Mouse (Mus musculus) A20 (cell line): ENCODE results near the gene Amh.

Source experiments
- DNase-seq: peaks from one replicate; pipeline ENCODE4 v3.0.0-alpha.2; 2011; ENCODE audit warnings: low read depth, low spot score

Amh gene

DNA sequence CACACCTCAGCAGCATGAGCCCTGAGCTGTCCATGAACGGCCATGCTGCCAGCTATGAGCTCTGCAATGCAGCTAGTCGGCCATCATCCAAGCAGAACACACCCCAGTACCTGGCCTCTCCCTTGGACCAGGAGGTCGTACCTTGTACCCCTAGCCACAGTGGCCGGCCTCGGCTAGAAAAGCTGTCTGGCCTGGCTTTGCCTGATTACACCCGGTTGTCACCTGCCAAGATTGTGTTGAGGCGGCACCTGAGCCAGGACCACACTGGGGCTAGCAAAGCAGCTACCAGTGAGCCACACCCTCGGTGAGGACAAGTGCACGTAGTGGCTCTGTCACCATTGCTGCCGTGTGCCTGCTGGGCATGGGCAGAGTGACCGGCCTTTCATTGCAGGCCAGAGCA lies 19.1 kb upstream of the Amh start:
- no peak for DNase-seq

DNA sequence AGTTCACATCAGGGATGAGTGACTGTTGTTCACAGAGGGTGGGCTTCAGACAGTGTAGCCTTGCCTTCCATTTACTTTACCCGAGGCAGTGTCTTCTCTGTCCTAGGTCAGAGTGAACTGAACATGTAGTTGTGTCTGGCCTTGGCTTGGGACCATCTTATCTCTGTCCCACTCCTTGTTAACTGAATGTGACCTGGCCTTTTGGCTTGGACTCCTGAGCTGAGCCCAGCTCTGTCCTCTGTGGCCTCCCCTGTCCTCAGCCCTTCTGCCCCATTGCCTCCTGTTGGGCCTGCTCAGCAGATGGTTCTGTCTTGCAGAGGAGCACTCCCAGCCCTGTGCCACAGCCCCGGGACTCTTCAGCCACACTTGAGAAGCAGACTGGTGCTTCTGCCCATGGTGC lies 17.5 kb upstream of the Amh start:
- DNase-seq = no peak

DNA sequence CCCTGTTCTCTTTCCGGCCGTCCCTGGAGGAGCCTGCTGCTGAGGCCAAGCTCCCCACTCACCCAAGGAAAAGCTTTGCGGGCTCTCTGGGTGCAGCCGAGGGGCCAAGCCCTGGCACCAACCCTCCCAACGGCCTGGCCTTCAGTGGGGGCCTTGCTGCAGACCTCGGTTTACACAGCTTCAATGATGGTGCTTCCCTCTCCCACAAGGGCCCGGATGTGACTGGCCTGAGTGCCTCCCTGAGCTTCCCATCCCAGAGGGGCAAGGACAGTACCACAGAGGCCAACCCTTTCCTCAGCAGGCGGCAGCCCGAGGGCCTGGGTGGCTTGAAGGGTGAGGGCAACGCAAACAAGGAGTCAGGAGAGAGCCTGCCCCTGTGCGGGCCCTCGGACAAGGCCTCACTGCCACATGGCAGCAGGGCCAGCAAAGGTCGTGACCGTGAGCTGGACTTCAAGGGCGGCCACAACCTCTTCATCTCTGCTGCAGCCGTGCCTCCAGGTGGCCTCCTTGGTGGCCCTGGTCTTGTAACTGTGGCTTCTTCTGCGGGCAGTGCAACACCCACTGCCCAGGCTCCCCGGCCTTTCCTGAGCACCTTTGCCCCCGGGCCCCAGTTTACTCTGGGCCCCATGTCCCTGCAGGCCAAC lies 14.2 kb upstream of the Amh start:
- peak; percentile 42 for DNase-seq

DNA sequence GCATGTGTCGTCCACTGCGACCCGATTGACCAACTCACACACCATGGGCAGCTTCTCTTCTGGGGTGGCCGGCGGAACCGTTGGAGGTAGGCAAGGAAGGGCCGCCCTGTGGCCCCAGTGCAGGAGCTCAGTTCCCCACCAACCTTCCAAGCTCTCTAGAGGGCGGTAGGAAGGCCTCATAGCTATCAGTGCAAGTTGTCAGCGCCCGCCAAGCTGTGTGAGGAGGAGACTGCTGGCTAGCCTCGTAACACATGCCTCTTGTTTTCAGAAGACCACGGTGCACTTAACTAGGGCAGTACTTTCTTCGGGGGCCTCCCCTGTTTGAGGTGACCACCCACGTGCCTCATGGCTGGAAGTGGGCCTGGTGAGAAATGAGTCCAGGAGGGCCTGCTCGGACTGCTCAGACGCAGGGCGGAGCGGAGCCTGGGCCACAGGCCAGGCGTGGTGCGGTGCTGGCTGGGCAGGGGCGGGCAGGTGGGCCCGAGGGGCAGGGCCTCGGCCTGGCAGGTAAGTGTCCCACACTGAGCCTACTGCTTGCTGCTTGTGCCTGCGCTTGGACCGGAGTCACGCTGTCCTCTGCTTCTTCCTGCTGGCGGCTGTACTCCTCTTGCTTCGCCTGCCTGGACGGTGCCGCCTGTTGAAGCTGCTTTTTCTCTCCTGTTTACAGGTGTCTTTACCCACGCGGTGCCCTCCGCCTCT lies 13.4 kb upstream of the Amh start:
- peak; percentile 69 for DNase-seq

DNA sequence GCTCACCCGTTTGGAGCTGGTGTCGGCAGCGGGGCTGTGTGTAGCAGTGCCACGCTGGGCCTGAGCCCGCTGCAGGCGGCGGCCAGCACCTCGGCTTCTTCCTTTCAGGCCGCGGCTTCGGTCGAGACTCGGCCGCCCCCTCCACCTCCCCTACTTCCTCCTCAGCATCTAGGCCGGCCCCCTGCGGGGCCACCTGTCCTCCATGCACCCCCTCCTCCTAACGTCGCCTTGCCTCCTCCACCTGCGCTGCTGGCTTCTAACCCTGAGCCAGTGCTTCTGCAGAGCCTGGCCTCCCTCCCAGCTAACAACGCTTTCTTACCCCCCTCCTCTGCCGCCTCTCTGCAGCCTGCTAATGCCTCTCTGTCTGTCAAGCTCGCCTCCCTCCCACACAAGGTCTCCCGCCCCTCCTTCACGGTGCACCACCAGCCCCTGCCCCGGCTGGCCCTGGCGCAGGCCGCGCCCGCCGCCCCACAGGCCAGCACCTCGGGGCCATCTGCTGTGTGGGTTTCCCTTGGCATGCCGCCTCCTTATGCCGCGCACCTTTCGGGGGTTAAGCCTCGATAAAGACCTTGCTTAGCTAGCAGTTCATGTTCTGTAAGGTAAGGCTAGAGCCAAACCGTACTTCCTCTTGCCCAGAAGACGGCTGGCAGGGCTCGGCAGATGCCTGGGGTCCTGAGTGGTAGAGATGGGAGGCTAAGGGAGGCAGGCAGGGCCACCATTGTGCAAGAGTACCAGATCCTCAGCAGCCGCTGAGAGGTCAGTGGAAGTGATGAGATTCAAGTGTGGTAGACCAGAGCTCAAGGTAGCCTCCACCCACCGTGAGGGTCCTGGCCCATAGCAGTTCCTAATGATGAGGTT lies 12.6 kb upstream of the Amh start:
- no peak for DNase-seq

DNA sequence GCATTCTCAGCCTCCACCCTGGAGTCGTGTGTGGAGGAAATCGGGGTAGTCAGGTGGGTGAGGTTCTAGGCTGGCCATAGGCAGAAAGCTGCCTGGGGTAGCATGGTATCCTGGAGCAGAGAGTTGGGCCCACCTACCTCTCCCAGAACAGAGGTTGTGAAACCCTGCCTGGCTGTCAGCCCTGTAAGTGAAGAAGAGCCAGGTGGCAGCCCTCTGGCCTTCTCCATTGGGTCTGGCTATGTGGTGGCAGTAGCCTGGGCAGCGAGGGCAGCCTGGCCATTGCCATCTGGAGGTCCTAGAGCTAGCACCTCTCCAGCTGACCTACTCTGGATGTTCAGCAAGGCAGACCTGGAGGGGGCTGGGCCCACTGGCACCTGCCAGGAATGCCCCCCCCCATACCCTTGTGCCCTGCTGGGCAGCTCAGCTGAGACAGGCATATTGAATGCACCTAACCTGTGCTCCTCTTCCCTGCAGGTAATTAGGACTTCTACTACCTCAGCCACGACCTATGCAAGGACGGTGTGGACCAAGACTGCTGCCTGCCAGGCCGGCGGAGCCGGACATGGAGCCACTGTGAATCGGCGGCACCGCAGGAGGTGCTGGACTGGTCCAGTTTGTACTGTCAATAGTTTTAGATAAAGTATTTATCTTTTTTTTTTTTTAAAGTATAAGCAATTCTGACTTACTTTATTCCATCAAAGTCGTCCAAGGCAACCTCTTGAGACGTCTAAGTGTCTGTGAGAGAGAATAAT lies 11.8 kb upstream of the Amh start:
- DNase-seq = no peak

DNA sequence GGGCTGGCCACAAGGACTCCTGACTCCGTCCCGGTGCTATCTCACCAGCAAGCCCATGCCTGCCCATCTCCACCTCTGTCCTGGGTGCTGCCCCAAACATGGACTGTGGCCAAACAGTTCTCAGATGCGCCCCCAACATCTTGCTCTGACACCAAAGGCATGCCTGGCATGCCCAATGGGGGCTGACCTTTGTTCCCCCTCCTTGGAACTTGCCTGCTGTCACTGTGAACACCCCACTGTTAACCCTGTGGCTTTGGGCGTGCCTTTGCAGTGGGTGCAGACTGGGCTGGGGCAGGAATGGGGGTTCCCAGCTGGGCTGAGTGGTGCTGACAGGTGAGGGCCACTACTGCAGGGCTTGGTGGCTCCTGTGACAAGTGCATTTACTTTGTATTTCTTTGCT lies 11.2 kb upstream of the Amh start:
- DNase-seq = no peak

DNA sequence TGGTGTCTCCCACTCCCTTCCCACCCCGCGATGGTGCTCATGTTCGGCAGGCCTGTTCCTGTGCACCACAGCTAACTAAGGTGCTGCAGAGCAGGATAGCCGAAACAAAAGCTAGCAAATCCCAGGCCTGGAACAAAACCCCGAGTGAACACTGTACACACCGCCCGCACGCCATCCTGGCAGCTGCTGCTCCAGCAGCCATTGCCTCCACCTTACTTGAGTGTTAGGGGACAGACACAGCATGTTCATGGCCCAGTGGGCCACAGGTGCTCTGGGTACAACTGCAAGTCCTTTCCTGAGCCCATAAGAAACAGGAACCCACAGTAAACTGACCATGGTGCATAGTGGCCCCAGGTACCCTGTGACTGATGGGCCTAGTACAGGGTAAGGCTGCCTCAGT lies 10.3 kb upstream of the Amh start:
- no peak for DNase-seq

DNA sequence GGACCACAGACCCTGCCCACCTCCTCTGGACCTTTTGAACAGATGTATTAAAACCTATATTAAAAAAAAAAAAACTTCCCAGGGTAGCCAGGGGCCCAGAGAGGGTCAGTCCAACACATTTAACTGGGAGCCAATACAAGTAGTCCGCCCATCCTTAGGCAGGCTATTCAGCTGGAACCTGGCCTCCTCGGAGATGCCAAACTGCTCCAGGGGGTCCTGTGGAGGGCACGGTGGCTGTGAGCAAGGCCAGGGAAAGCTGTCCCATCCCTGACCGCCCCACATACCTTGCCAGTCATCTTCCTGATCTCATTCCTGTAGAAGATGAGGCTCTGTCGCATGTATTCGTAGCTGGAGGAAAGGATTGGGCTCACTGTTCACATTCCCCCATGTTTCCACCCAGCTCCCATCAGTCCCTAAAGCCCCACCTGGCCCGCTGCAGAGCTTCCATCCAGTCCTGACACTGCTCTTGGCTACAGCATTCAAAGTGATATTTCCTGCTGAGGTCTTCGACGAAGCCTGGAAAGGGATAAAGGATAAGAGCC lies 8.7 kb upstream of the Amh start:
- no peak for DNase-seq

DNA sequence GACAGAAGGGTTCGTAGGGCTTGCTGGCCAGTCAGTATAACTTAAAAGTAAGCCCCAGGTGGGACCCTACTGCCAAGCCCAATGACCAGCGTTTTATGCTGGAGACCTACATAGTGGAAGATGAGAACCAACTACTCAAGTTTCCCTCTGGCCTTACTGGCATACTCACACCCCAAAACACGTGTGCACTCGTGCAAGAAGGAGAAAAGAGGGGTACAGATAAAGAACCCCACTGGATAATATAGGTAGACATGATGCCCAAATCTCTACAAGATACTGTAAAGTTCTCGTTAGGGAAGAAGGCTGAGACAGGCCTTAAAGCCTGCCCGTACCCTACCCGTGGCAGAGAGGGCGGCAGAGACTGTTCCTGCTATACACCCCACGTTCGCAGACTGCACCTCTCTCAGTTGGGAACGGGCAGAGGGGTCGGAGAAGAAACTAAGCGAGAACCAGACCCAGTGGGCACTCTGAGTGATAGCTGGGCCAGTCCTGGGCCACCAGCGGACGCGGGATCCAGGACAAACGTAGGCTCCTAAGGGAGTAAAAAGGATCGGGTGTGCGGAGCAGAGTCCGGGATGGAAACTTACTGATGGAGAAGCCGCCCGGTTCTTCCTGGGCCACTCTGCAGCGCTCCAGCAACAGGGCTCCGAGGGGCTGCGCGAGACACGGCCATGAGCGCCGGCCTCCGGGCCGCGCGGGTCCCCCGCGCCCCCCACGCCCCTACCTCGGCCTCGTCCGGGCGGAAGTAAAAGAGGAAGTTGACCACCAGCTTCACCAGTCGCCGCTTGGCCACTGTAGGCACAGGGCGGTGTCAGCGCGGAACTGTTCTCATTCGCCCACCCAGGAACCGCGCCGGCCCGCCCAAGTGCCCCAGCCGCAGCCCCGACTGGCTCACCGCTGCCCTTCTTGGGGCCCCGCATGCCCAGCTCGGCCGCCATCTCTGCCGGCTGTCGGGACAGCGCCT lies 7.6 kb upstream of the Amh start:
- DNase-seq = no peak

DNA sequence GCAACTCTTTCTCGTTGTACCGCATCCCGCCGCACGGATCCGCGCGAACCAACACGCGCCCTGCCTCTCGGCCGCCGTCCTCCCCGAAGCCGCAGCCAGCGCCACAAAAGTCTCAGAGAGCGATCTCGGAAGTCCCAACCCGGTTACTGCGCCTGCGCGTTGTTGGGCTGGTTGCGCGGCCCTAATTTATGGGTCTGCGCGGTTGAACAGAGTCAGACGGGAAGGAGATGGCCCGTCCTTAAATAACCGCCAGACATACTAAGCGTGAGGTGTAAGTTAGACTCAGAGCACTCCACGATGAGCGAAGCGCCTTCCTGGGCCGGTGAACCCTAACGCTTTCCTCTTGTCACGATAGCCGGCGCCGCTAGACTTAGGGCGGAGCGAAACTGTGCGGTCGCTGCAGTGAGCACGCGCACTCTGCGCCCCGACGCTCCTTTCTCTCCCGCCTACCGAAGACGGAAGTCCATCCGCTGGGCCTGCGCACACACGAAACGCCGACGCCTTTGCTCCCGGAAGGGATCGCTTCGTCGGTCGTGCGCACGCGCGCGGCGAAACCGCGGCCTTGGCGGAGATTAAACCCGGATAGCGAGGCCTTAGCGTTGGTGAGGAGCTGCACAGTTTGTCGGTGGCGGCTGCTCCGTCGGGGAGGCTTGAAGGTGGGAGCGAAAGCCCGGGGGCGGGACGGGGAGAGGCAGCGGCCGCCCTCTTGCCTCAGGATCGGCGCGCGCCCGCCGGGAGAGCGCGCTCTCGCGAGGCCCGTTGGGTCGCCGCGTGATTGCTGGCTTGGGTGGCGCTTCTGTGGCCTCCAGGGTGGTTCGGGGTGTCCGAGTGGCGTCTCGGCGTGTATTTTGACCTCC lies 6.7 kb upstream of the Amh start, which contains the start of the genes Sf3a2 and Plekhj1:
Gene Sf3a2 (plus strand): TSS at position 49 of the 857 bp plus-strand sequence.
Gene Plekhj1 (minus strand): TSS at position 477 of the 857 bp plus-strand sequence.
- peak; percentile 98 for DNase-seq

DNA sequence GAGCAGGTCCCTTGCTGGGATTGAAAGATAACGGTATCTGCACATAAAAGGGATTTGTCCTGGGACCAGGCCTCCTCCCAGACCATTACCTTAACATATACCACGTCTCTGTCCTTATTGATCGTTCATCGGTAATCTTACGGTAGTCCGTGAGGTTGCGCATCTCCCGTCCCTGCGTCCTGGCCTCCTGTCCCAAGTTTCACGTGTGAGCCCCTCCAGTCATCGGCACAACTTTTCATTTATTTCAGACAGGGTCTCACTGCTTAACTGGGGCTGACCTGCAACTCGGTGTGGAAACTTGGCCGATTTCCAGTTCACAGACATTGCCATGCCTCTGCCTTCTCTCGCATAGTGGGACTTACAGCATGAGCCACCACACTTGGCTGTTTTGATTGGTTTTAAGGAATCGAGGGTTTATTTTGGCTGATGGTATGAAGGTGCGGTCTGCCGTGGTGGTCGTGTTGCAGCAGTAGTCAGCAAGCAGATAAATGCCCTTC lies 5.9 kb upstream of the Amh start:
- DNase-seq = no peak

DNA sequence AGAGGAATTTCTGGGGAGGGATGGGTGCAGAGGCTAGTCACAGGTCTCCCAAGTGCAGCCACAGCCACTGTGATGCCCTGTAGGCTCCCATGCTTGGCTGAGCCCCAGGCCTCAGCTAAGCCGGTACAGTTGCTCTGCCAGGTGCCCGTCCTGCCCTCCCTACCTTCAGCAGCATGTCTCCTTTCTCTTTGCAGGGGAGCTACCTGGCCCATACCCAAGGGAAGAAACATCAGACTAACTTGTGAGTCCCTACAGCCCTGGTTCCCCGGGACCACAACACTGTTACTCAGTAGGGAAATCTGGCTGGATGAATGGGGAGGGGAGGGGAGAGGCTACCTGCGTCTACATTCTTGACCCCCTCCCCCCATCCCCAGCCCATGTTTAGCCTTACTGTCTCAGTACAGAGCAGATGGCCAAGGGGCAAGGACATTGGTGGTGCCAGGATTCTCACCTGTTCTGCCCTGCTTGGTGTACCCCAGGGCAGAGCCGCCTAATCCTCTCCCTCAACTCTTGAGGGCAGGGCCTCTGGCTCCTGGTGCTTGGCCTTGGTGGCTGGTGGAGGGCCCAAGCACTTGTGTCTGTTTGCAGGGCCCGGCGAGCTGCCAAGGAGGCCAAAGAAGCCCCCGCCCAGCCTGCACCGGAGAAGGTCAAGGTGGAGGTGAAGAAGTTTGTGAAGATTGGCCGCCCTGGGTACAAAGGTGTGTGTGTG lies 2.7 kb upstream of the Amh start:
- no peak for DNase-seq

DNA sequence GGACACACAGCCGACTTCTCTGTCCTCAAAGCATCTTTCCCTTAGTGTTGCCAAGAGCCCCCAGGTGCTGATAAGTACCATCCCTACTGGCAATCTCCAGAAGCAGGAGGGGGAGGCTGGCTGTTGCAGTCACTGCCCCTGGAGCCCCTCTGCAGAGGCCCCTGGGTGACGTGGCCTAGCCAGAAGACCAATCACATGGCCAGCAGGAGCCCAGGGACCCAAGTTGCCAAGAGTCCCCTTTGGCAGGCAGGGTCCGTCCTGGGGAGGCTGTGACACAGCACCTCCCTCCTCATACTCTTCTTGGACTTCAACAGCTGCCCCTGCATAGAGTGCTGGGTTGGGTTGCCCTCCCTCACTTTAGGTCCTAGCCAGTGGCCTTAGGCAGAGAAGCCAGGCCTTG lies 2.0 kb upstream of the Amh start:
- DNase-seq = no peak

DNA sequence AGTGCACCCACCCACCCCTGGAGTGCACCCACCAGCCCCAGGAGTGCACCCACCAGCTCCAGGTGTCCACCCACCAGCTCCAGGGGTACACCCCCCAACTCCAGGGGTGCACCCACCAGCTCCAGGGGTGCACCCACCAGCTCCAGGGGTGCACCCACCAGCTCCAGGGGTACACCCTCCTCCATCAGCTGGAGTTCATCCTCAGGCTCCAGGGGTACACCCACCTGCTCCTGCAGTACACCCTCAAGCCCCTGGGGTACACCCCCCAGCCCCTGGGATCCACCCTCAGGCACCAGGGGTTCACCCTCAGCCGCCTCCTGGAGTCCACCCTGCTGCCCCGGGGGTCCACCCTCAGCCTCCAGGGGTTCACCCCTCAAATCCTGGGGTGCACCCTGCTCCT lies 703 bp upstream of the Amh start:
- DNase-seq = no peak

DNA sequence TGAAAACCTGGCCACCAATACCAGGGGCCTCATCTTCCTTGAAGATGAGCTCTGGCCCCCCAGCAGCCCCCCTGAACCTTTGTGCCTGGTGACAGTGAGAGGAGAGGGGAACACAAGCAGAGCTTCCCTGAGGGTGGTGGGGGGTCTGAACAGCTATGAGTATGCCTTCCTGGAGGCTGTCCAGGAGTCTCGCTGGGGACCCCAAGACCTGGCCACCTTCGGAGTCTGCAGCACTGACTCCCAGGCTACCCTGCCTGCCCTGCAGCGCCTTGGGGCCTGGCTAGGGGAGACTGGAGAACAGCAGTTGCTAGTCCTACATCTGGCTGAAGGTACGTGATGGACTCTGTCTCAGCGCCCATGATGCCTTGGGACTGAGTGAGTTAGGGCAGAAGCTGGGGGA lies 279 bp downstream of the Amh start:
- no peak for DNase-seq

DNA sequence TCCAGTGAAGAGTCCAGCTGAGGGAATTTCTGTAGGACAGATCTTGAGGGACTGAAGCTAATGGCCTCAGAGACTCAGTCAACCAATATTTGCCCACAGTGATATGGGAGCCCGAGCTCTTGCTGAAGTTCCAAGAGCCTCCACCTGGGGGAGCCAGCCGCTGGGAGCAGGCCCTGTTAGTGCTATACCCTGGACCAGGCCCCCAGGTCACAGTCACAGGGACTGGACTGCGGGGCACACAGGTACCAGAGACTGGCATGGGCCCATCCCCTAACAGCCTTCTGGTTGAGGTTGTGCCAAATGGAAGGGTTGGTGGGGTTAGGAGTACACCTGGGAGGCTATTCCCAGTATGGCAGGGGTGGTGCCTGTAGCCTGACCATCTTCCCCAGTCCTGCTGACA lies 882 bp downstream of the Amh start:
- peak; percentile 69 for DNase-seq

DNA sequence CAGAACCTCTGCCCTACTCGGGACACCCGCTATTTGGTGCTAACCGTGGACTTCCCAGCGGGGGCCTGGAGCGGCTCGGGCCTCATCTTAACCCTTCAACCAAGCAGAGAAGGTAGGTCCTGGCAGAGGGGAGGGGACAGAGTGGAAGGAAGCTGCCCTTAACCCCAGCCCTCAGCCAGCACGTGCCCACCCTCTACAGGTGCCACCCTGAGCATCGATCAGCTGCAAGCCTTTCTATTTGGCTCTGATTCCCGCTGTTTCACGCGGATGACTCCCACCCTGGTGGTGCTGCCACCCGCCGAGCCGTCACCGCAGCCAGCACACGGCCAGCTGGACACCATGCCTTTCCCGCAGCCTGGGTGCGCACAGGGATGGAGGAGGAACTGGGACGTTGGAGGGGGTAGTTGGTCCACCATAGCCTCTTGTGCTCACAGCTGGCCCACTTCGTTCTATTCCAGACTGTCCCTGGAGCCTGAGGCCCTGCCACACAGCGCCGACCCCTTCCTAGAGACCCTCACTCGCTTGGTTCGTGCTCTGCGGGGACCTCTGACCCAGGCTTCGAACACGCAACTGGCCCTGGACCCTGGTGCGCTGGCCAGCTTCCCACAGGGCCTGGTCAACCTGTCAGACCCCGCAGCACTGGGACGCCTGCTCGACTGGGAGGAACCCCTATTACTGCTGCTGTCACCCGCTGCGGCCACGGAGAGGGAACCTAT lies 1.5 kb downstream of the Amh start:
- DNase-seq = no peak
